Mouse (Mus musculus): Measurements from ENCODE around the gene Bcl6b. TPM values are rescaled to one million over a fixed set of nuclear protein-coding genes. Genes with fewer than 3 reads are reported as not detected.

Bcl6b gene
- polyA plus RNA-seq, 1 experiment, result 5.6 TPM

GRCm38 (mm10) chr11:70227126-70227525 lies 2.5 kb downstream of the Bcl6b start:
- no peaks in the 10 kb centered on the region for H3K27me3 ChIP-seq (ENCODE audit: control insufficient read depth, insufficient read depth, low read length)
- 69% methylated on average over 5 of the region's 5 CpGs for WGBS

GRCm38 (mm10) chr11:70226602-70226890 lies 3.1 kb downstream of the Bcl6b start:
- no peak for DNase-seq (ENCODE audit: low read depth in 1 of 2, low spot score in 2 of 2)
- Histone ChIP-seq H3K4me1 (ENCODE audit: control insufficient read depth, insufficient read depth, insufficient read length) (peaks cover 7% of the 10 kb centered on the region; the same call in 1 of the 2 replicates), H3K36me3 (ENCODE audit: control insufficient read depth, insufficient read depth, low read length) (no peaks in the 10 kb centered on the region), H3K27ac (ENCODE audit: insufficient read depth, low read length) (no peak overlapping the region), H3K27me3 (ENCODE audit: control insufficient read depth, insufficient read depth, low read length) (no peaks in the 10 kb centered on the region), H3K4me3 (ENCODE audit: extremely low read depth, insufficient read depth, insufficient read length) (no peak overlapping the region)
- no peak for TF ChIP-seq POLR2A (IDR thresholded peaks at IDR 0.05; ENCODE audit: low read depth, low read length)
- no peak for TF ChIP-seq CTCF (IDR thresholded peaks at IDR 0.05; ENCODE audit: extremely low read depth, insufficient read depth, insufficient read length, insufficient replicate concordance)
- 80% methylated on average over 18 of the region's 18 CpGs for WGBS

More at GRCm38 (mm10) chr11:70227126-70227525, 2.5 kb downstream of the Bcl6b start:
- Histone ChIP-seq H3K4me1 (ENCODE audit: control insufficient read depth, insufficient read depth, insufficient read length) (peaks cover 7% of the 10 kb centered on the region; the same call in 1 of the 2 replicates), H3K36me3 (ENCODE audit: control insufficient read depth, insufficient read depth, low read length) (no peaks in the 10 kb centered on the region), H3K27ac (ENCODE audit: insufficient read depth, low read length) (no peak overlapping the region), H3K4me3 (ENCODE audit: extremely low read depth, insufficient read depth, insufficient read length) (no peak overlapping the region)
- TF ChIP-seq CTCF (IDR thresholded peaks at IDR 0.05; ENCODE audit: extremely low read depth, insufficient read depth, insufficient read length, insufficient replicate concordance) (no peak), POLR2A (IDR thresholded peaks at IDR 0.05; ENCODE audit: low read depth, low read length) (no peak)
- no peak for DNase-seq (ENCODE audit: low read depth in 1 of 2, low spot score in 2 of 2)

- peaks cover 7% of the 10 kb centered on the region; the same call in 1 of the 2 replicates for H3K4me1 ChIP-seq (ENCODE audit: control insufficient read depth, insufficient read depth, insufficient read length)
- DNase-seq (ENCODE audit: low read depth in 1 of 2, low spot score in 2 of 2), result no peak
- no peaks in the 10 kb centered on the region for H3K36me3 ChIP-seq (ENCODE audit: control insufficient read depth, insufficient read depth, low read length)
- no peak overlapping the region for H3K27ac ChIP-seq (ENCODE audit: insufficient read depth, low read length)
- no peaks in the 10 kb centered on the region for H3K27me3 ChIP-seq (ENCODE audit: control insufficient read depth, insufficient read depth, low read length)
- 76% methylated on average over 27 of the region's 27 CpGs for WGBS
- TF ChIP-seq CTCF (IDR thresholded peaks at IDR 0.05; ENCODE audit: extremely low read depth, insufficient read depth, insufficient read length, insufficient replicate concordance), result no peak
- no peak overlapping the region for H3K4me3 ChIP-seq (ENCODE audit: extremely low read depth, insufficient read depth, insufficient read length)
Observed at GRCm38 (mm10) chr11:70225798-70226601, 3.6 kb downstream of the Bcl6b start.

- no peaks in the 10 kb centered on the region for H3K36me3 ChIP-seq (ENCODE audit: control insufficient read depth, insufficient read depth, low read length)
- peaks cover 6% of the 10 kb centered on the region; the same call in 1 of the 2 replicates for H3K4me1 ChIP-seq (ENCODE audit: control insufficient read depth, insufficient read depth, insufficient read length)
- no peak for TF ChIP-seq CTCF (IDR thresholded peaks at IDR 0.05; ENCODE audit: extremely low read depth, insufficient read depth, insufficient read length, insufficient replicate concordance)
- no peak for TF ChIP-seq POLR2A (IDR thresholded peaks at IDR 0.05; ENCODE audit: low read depth, low read length)
- no peak for DNase-seq (ENCODE audit: low read depth in 1 of 2, low spot score in 2 of 2)
- 23% methylated on average over 9 of the region's 9 CpGs for WGBS
- no peak overlapping the region; the same call in 1 of the 2 replicates for H3K27ac ChIP-seq (ENCODE audit: insufficient read depth, low read length)
- H3K27me3 ChIP-seq (ENCODE audit: control insufficient read depth, insufficient read depth, low read length), result no peaks in the 10 kb centered on the region
- H3K4me3 ChIP-seq (ENCODE audit: extremely low read depth, insufficient read depth, insufficient read length), result no peak overlapping the region
Observed at GRCm38 (mm10) chr11:70223724-70224123, 5.9 kb downstream of the Bcl6b start.

- H3K36me3 ChIP-seq (ENCODE audit: control insufficient read depth, insufficient read depth, low read length), result no peaks in the 10 kb centered on the region
- peaks cover 6% of the 10 kb centered on the region; the same call in 1 of the 2 replicates for H3K4me1 ChIP-seq (ENCODE audit: control insufficient read depth, insufficient read depth, insufficient read length)
- 13% methylated on average over 14 of the region's 14 CpGs for WGBS
- H3K4me3 ChIP-seq (ENCODE audit: extremely low read depth, insufficient read depth, insufficient read length), result peak overlapping the region; percentile 71
- TF ChIP-seq POLR2A (IDR thresholded peaks at IDR 0.05; ENCODE audit: low read depth, low read length), result no peak
- TF ChIP-seq CTCF (IDR thresholded peaks at IDR 0.05; ENCODE audit: extremely low read depth, insufficient read depth, insufficient read length, insufficient replicate concordance), result no peak
- no peaks in the 10 kb centered on the region for H3K27me3 ChIP-seq (ENCODE audit: control insufficient read depth, insufficient read depth, low read length)
- H3K27ac ChIP-seq (ENCODE audit: insufficient read depth, low read length), result peak overlapping the region; percentile 65
- DNase-seq (ENCODE audit: low read depth in 1 of 2, low spot score in 2 of 2), result no peak
Observed at GRCm38 (mm10) chr11:70221603-70222500, 7.7 kb downstream of the Bcl6b start.

- DNase-seq (ENCODE audit: low read depth in 1 of 2, low spot score in 2 of 2), result peak; percentile 93
- Histone ChIP-seq H3K36me3 (ENCODE audit: control insufficient read depth, insufficient read depth, low read length) (no peaks in the 10 kb centered on the region), H3K27ac (ENCODE audit: insufficient read depth, low read length) (peak within 1 kb of the TSS; percentile 65), H3K4me1 (ENCODE audit: control insufficient read depth, insufficient read depth, insufficient read length) (peaks cover 6% of the 10 kb centered on the region; the same call in 1 of the 2 replicates), H3K4me3 (ENCODE audit: extremely low read depth, insufficient read depth, insufficient read length) (peak within 1 kb of the TSS; percentile 71), H3K27me3 (ENCODE audit: control insufficient read depth, insufficient read depth, low read length) (no peaks in the 10 kb centered on the region)
- under 1% methylated on average over 28 of the region's 28 CpGs for WGBS
- peak; percentile 86 for TF ChIP-seq POLR2A (IDR thresholded peaks at IDR 0.05; ENCODE audit: low read depth, low read length)
- no peak for TF ChIP-seq CTCF (IDR thresholded peaks at IDR 0.05; ENCODE audit: extremely low read depth, insufficient read depth, insufficient read length, insufficient replicate concordance)
Observed at GRCm38 (mm10) chr11:70220731-70221602, 8.6 kb downstream of the Bcl6b start, which contains the start of gene Slc16a13. TSS of gene Slc16a13 (minus strand) at chr11:70221064.

Measured in spleen, adult 2 months (tissue).